Mouse (Mus musculus): Measurements from ENCODE around the gene Ren1.

- TF ChIP-seq POLR2A (IDR thresholded peaks at IDR 0.05; ENCODE audit: borderline replicate concordance, low read depth, low read length) (no peak), CTCF (IDR thresholded peaks at IDR 0.05; ENCODE audit: low read depth, low read length) (no peak)
Observed at GRCm38 (mm10) chr1:133363276-133364021, 13.1 kb downstream of the Ren1 start, which contains the start of gene Etnk2.
